Mouse (Mus musculus) CD4-positive, CD25-positive, alpha-beta regulatory T cell, adult 4 months (primary cell): Measurements from ENCODE around the gene Wdr46. TPM values are rescaled to one million over a fixed set of nuclear protein-coding genes. Genes with fewer than 3 reads are reported as not detected.
"Not testable (repeated sequence)": the region's sequence is repeated elsewhere in the genome, so short reads cannot be mapped to it uniquely, and the experiment has no call there.

Experiments
- ATAC-seq: one replicate; pipeline ENCODE4 v1.8.0; 2017
- polyA plus RNA-seq, 2 experiments: library from polyadenylated mRNA; unstranded; fragments of 100-300 nt; shearing (Covaris generic); gene quantifications; one replicate each; pipeline ENCODE4 v1.2.1; 2017

Gene Wdr46
- polyA plus RNA-seq, 2 experiments from 2014 or later = 11.5 to 14.3 TPM

- ATAC-seq = peak; percentile 64
Measured at GRCm38 (mm10) chr17:33929371-33930279, 10.8 kb upstream of the Wdr46 start, which contains the start of gene Rgl2. TSS of gene Rgl2 (plus strand) at chr17:33929543.

- peak; percentile 26 for ATAC-seq
Measured at GRCm38 (mm10) chr17:33930280-33931158, 9.9 kb upstream of the Wdr46 start.

GRCm38 (mm10) chr17:33931159-33931866, 9.1 kb upstream of the Wdr46 start:
- peak; percentile 38 for ATAC-seq

GRCm38 (mm10) chr17:33931947-33932346, 8.5 kb upstream of the Wdr46 start:
- ATAC-seq = no peak

GRCm38 (mm10) chr17:33932448-33932847, 8.0 kb upstream of the Wdr46 start:
- ATAC-seq = no peak

- ATAC-seq = no peak
Measured at GRCm38 (mm10) chr17:33932970-33933369, 7.5 kb upstream of the Wdr46 start.

- ATAC-seq = no peak
Measured at GRCm38 (mm10) chr17:33935422-33936055, 4.9 kb upstream of the Wdr46 start.

GRCm38 (mm10) chr17:33936993-33937392, 3.5 kb upstream of the Wdr46 start:
- no peak for ATAC-seq

- no peak for ATAC-seq
Measured at GRCm38 (mm10) chr17:33938783-33939182, 1.7 kb upstream of the Wdr46 start.

GRCm38 (mm10) chr17:33940981-33941380, 521 bp downstream of the Wdr46 start:
- ATAC-seq = no peak

- no peak for ATAC-seq
Measured at GRCm38 (mm10) chr17:33941381-33941780, 921 bp downstream of the Wdr46 start.

- no peak for ATAC-seq
Measured at GRCm38 (mm10) chr17:33943454-33943853, 3.0 kb downstream of the Wdr46 start.

- peak; percentile 30 for ATAC-seq
Measured at GRCm38 (mm10) chr17:33947430-33948089, 7.1 kb downstream of the Wdr46 start.

- ATAC-seq = no peak
Measured at GRCm38 (mm10) chr17:33948090-33948904, 7.8 kb downstream of the Wdr46 start.

- no peak for ATAC-seq
Measured at GRCm38 (mm10) chr17:33948905-33949537, 8.6 kb downstream of the Wdr46 start.

GRCm38 (mm10) chr17:33950131-33950625, 9.7 kb downstream of the Wdr46 start:
- no peak for ATAC-seq

GRCm38 (mm10) chr17:33951021-33951946, 10.8 kb downstream of the Wdr46 start, which contains the start of gene B3galt4:
TSS of gene B3galt4 (minus strand) at chr17:33951488.
- ATAC-seq = peak; percentile 59

- not testable (repeated sequence) for ATAC-seq
Measured at GRCm38 (mm10) chr17:33952015-33952414, 11.6 kb downstream of the Wdr46 start.

- ATAC-seq = no peak
Measured at GRCm38 (mm10) chr17:33952879-33953278, 12.4 kb downstream of the Wdr46 start.
